Mouse (Mus musculus) neural tube, embryonic 11.5 days (tissue): ENCODE measurements around the gene Slc38a1. TPM values are rescaled to one million over a fixed set of nuclear protein-coding genes. Genes with fewer than 3 reads are reported as not detected.
"Not testable (repeated sequence)": the region's sequence is repeated elsewhere in the genome, so short reads cannot be mapped to it uniquely, and the experiment has no call there.

Experiments
- ATAC-seq: fragments of 200-750 bp; cut with Nextera tagmentation; 2 replicates; pipeline ENCODE4 v1.8.0; 2017; ENCODE audit warnings: moderate number of reproducible peaks, mild to moderate bottlenecking, moderate TSS enrichment, moderate library complexity; ENCODE audit not compliant: insufficient read depth, low FRiP score, low TSS enrichment
- DNase-seq: peaks from one replicate; pipeline ENCODE4 v3.0.0-alpha.2; 2015; ENCODE audit warnings: low spot score
- H3K27ac ChIP-seq: fragments of 300-500 bp; sonication (generic); 2 replicates; pipeline ENCODE4 v1.5.1; 2014; ENCODE audit warnings: low read depth, mild to moderate bottlenecking, low read length
- H3K27me3 ChIP-seq: fragments of 300-500 bp; sonication (generic); 2 replicates; pipeline ENCODE4 v1.6.1; 2014; ENCODE audit warnings: mild to moderate bottlenecking, low read length, mixed read lengths; ENCODE audit not compliant: control insufficient read depth, insufficient read depth
- H3K36me3 ChIP-seq: fragments of 300-500 bp; sonication (generic); 2 replicates; pipeline ENCODE4 v1.6.1; 2014; ENCODE audit warnings: mild to moderate bottlenecking, low read length, moderate library complexity, mixed read lengths; ENCODE audit not compliant: control insufficient read depth, insufficient read depth
- H3K4me1 ChIP-seq: fragments of 300-500 bp; sonication (generic); 2 replicates; pipeline ENCODE4 v1.6.1; 2014; ENCODE audit warnings: low read length, mixed read lengths; ENCODE audit not compliant: control insufficient read depth, insufficient read depth
- H3K4me2 ChIP-seq: fragments of 300-500 bp; sonication (generic); 2 replicates; pipeline ENCODE4 v1.6.1; 2014; ENCODE audit warnings: low read depth, mild to moderate bottlenecking, moderate library complexity
- H3K4me3 ChIP-seq: fragments of 300-500 bp; sonication (generic); 2 replicates; pipeline ENCODE4 v1.5.1; 2014; ENCODE audit warnings: low read depth, low read length
- H3K9ac ChIP-seq: fragments of 300-500 bp; sonication (generic); 2 replicates; pipeline ENCODE4 v1.6.1; 2014; ENCODE audit warnings: mild to moderate bottlenecking, low read length
- H3K9me3 ChIP-seq: fragments of 300-500 bp; sonication (generic); 2 replicates; pipeline ENCODE4 v1.6.1; 2016; ENCODE audit warnings: low read length; ENCODE audit not compliant: control insufficient read depth
- WGBS: fragments of 180-500 bp; shearing (Covaris S2); extraction: QIAGEN DNeasy Blood & Tissue Kit; methylation state at CpG from one replicate; pipeline ENCODE4 v1.1.7; 2014; 5-methylcytosine and 5-hydroxymethylcytosine counted together
- polyA plus RNA-seq: library from polyadenylated mRNA; unstranded; fragments of >200 nt; fragmentation: Nextera tagmentation; extraction: Ambion mirVana; gene quantifications from 2 replicates; pipeline ENCODE4 v1.2.1, GENCODE M21; 2014

The Slc38a1 gene
- polyA plus RNA-seq, 1 experiment from 2014 or later, result 124 TPM

GRCm38 (mm10) chr15:96634670-96635405 lies 7.9 kb downstream of the Slc38a1 start:
- WGBS, result 90% methylated on average over 19 of the region's 19 CpGs
- Histone ChIP-seq H3K27ac (no peak overlapping the region), H3K4me3 (no peak overlapping the region), H3K36me3 (peaks cover 20% of the 10 kb centered on the region), H3K4me2 (no peak overlapping the region), H3K27me3 (no peaks in the 10 kb centered on the region), H3K4me1 (peaks cover 8% of the 10 kb centered on the region), H3K9ac (no peak overlapping the region), H3K9me3 (peaks cover 8% of the 10 kb centered on the region)
- DNase-seq (no peak), ATAC-seq (no peak)

DNA sequence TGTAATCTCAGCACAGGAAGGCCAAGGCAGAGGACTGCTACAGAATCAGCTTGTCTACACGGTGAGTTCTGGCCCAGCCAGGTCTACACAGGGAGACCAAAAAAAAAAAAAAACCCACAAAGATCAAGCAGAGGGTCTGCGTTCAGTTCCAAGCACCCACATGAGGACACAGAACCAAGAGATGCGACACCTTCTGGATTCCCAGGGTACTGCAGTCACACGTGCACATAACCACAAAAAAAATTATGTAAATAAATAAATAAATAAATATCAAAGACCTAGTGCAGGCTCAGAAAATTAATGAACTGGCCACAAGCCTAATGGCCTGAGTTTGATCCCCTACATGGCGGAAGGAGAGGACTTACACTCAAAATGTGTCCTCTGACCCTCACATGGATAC lies 10.5 kb downstream of the Slc38a1 start:
- Histone ChIP-seq H3K27ac (no peak overlapping the region), H3K9ac (no peak overlapping the region), H3K27me3 (no peaks in the 10 kb centered on the region), H3K36me3 (peaks cover 17% of the 10 kb centered on the region), H3K4me1 (no peaks in the 10 kb centered on the region), H3K4me3 (no peak overlapping the region), H3K4me2 (no peak overlapping the region), H3K9me3 (peaks cover 8% of the 10 kb centered on the region)
- ATAC-seq (no peak), DNase-seq (no peak)
- 96% methylated on average over 5 of the region's 5 CpGs for WGBS

DNA sequence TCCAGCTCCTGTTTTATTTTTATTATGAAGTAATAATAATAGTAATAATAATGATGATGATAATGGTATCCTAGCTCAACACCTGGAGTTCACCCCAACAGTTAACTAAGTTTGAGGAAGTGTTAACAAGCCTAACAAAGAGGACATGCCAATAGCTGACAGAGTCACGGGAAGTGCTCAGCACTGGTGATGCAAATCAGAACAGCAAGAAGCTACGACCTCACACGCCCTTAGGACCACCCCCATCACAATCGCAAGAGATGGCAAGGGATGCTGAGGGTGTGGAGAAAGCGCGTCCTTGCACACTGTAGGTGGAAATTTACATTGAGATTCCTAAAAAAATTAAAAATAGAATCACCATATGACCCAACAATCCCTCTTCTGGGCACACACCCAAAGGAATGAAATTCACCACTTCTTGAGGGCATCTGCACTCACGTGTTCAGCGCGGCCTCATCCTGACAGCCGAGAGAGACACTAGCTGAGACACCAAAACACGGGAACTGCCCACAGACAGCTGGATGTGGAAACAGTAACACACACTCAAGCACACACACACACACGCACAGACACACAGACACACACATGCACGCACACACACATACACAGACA lies 11.5 kb downstream of the Slc38a1 start:
- Histone ChIP-seq H3K27me3 (no peaks in the 10 kb centered on the region), H3K36me3 (peaks cover 14% of the 10 kb centered on the region), H3K27ac (no peak overlapping the region), H3K4me2 (no peak overlapping the region), H3K4me1 (no peaks in the 10 kb centered on the region), H3K9me3 (peaks cover 6% of the 10 kb centered on the region), H3K4me3 (no peak overlapping the region), H3K9ac (no peak overlapping the region)
- WGBS, result 90% methylated on average over 13 of the region's 13 CpGs
- ATAC-seq, result no peak
- no peak for DNase-seq

DNA sequence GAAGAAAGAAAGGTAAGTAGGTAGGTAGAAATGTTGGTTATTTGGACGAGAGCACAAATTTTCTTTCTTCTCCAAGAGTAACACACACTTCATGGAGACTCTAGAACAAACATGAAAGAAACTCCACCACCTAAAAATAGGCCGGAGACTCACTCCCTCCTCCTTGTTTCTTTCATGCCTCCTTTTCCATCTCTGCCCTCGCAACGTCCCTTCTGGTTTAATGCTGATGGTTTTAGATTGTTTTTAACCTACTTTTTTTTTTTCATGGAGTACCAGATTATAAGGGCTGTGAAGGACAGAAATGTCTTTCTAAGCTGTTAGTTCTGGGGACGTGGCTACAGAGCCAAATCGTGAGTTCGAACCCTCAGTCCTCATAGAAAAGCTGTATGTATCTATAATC lies 14.5 kb downstream of the Slc38a1 start:
- Histone ChIP-seq H3K36me3 (peaks cover 11% of the 10 kb centered on the region), H3K4me3 (no peak overlapping the region), H3K9me3 (no peaks in the 10 kb centered on the region), H3K27ac (no peak overlapping the region), H3K4me1 (no peaks in the 10 kb centered on the region), H3K27me3 (no peaks in the 10 kb centered on the region), H3K9ac (no peak overlapping the region), H3K4me2 (no peak overlapping the region)
- WGBS, result 93% methylated on average over 7 of the region's 7 CpGs
- DNase-seq, result no peak
- ATAC-seq, result no peak

GRCm38 (mm10) chr15:96626871-96627270 lies 15.8 kb downstream of the Slc38a1 start:
- no peak for ATAC-seq
- Histone ChIP-seq H3K9me3 (no peaks in the 10 kb centered on the region), H3K4me1 (no peaks in the 10 kb centered on the region), H3K27me3 (no peaks in the 10 kb centered on the region), H3K4me2 (no peak overlapping the region), H3K27ac (no peak overlapping the region), H3K9ac (no peak overlapping the region), H3K36me3 (peaks cover 18% of the 10 kb centered on the region), H3K4me3 (no peak overlapping the region)
- WGBS, result 93% methylated on average over 5 of the region's 5 CpGs
- no peak for DNase-seq

- H3K4me3 ChIP-seq, ATAC-seq, DNase-seq: not testable (repeated sequence)
Measured at GRCm38 (mm10) chr15:96625012-96625411, 17.7 kb downstream of the Slc38a1 start.

DNA sequence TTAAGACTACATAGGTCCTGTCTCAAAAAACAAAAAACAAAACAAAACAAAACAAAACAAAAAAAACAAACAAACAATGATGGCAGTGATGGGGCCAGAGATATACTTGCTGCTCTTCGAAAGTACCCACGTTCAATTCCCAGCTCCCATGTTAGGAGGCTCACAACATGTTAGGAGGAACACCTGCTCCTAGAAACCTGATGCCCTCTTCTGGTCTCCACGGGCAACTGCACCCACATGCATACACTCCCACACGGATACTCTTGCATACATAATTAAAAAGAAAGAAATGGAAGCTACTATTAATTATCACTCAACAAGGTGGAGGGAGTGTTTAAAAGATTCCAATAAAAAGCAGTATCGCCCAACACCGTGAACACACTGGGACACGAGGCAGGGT lies 20.3 kb downstream of the Slc38a1 start:
- Histone ChIP-seq H3K27ac (no peak overlapping the region), H3K9ac (no peak overlapping the region), H3K9me3 (no peaks in the 10 kb centered on the region), H3K4me3 (no peak overlapping the region), H3K4me2 (no peak overlapping the region), H3K27me3 (no peaks in the 10 kb centered on the region), H3K36me3 (peaks cover 24% of the 10 kb centered on the region), H3K4me1 (no peaks in the 10 kb centered on the region)
- no peak for DNase-seq
- ATAC-seq, result no peak
- 99% methylated on average over 7 of the region's 7 CpGs for WGBS

More at GRCm38 (mm10) chr15:96625012-96625411, 17.7 kb downstream of the Slc38a1 start:
- H3K36me3 ChIP-seq, result peaks cover 20% of the 10 kb centered on the region
- H3K9me3 ChIP-seq, H3K4me1 ChIP-seq, H3K4me2 ChIP-seq, H3K27me3 ChIP-seq, H3K9ac ChIP-seq, H3K27ac ChIP-seq: not testable (repeated sequence)
- 96% methylated on average over 9 of the region's 9 CpGs for WGBS

DNA sequence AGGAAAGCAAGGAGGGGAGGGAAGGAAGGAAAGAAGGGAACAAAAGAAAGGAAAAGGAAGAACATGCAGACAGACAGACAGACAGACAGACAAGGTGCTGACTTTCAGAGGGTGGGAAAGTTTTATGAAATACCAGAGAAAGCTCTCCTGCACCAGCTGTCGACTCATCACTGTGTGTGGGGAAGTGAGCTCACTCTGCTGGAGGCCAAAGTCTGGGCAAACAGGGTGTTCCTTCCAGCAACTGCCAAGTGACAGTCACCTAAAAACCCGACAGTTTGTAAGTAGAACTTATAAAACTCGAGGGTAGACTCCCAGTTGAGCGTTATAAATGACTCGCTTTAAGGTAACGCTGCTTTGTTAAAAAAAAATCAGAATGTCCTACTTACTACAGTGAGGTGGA lies 21.0 kb downstream of the Slc38a1 start:
- Histone ChIP-seq H3K27ac (no peak overlapping the region), H3K4me3 (no peak overlapping the region), H3K9me3 (0 out of 2 replicates have a peak, but pooled peaks cover under 1% of the 10 kb centered on the region), H3K4me2 (no peak overlapping the region), H3K9ac (no peak overlapping the region), H3K27me3 (no peaks in the 10 kb centered on the region), H3K4me1 (no peaks in the 10 kb centered on the region), H3K36me3 (peaks cover 26% of the 10 kb centered on the region)
- DNase-seq, result no peak
- WGBS, result 93% methylated on average over 6 of the region's 6 CpGs
- ATAC-seq, result no peak

- DNase-seq, result no peak
- Histone ChIP-seq H3K4me3 (no peak overlapping the region), H3K27ac (no peak overlapping the region), H3K4me1 (no peaks in the 10 kb centered on the region), H3K27me3 (no peaks in the 10 kb centered on the region), H3K36me3 (peaks cover 38% of the 10 kb centered on the region), H3K9me3 (0 out of 2 replicates have a peak, but pooled peaks cover 5% of the 10 kb centered on the region), H3K4me2 (no peak overlapping the region), H3K9ac (no peak overlapping the region)
- no peak for ATAC-seq
- WGBS, result 93% methylated on average over 7 of the region's 7 CpGs
Measured at GRCm38 (mm10) chr15:96617555-96617954, 25.2 kb downstream of the Slc38a1 start.
